Mouse (Mus musculus): ENCODE measurements at regions not wholly inside any gene's neighbourhood (a gene's known extent, or its start where the extent isn't known, plus 50 kb on each side); places are given as distances from the start of the nearest gene placed in this dataset.

GRCm38 (mm10) chr12:107160137-107160536 lies 328.3 kb upstream of the 3110018I06Rik start:
- ATAC-seq (no peak), DNase-seq (no peak)
- no peak overlapping the region for H3K4me2 ChIP-seq (ENCODE audit: low read depth)
- no peak overlapping the region for H3K27ac ChIP-seq (ENCODE audit: low read depth, low read length)
- no peaks in the 10 kb centered on the region for H3K36me3 ChIP-seq (ENCODE audit: insufficient read depth)
- H3K9me3 ChIP-seq (ENCODE audit: low read length) = no peaks in the 10 kb centered on the region
- WGBS = 22% methylated on average over 7 of the region's 7 CpGs
- no peaks in the 10 kb centered on the region for H3K27me3 ChIP-seq (ENCODE audit: insufficient read depth, low read length)
- no peak overlapping the region for H3K4me3 ChIP-seq (ENCODE audit: low read depth, low read length)
- no peak overlapping the region for H3K9ac ChIP-seq
- no peak for TF ChIP-seq CTCF (IDR thresholded peaks at IDR 0.05; ENCODE audit: low read depth)
- H3K4me1 ChIP-seq (ENCODE audit: insufficient read depth) = no peaks in the 10 kb centered on the region

GRCm38 (mm10) chr12:107160628-107161027 lies 327.8 kb upstream of the 3110018I06Rik start:
- H3K9ac ChIP-seq = no peak overlapping the region
- no peak overlapping the region for H3K4me3 ChIP-seq (ENCODE audit: low read depth, low read length)
- ATAC-seq (no peak), DNase-seq (no peak)
- TF ChIP-seq CTCF (IDR thresholded peaks at IDR 0.05; ENCODE audit: low read depth) = no peak
- no peaks in the 10 kb centered on the region for H3K36me3 ChIP-seq (ENCODE audit: insufficient read depth)
- no peaks in the 10 kb centered on the region for H3K4me1 ChIP-seq (ENCODE audit: insufficient read depth)
- H3K9me3 ChIP-seq (ENCODE audit: low read length) = no peaks in the 10 kb centered on the region
- WGBS = 58% methylated on average over 6 of the region's 6 CpGs
- no peaks in the 10 kb centered on the region for H3K27me3 ChIP-seq (ENCODE audit: insufficient read depth, low read length)
- H3K27ac ChIP-seq (ENCODE audit: low read depth, low read length) = no peak overlapping the region
- no peak overlapping the region for H3K4me2 ChIP-seq (ENCODE audit: low read depth)

GRCm38 (mm10) chr12:107170926-107171325 lies 317.5 kb upstream of the 3110018I06Rik start:
- Histone ChIP-seq H3K36me3 (ENCODE audit: insufficient read depth) (no peaks in the 10 kb centered on the region), H3K9ac (no peak overlapping the region), H3K4me2 (ENCODE audit: low read depth) (no peak overlapping the region), H3K4me1 (ENCODE audit: insufficient read depth) (no peaks in the 10 kb centered on the region), H3K27ac (ENCODE audit: low read depth, low read length) (no peak overlapping the region), H3K4me3 (ENCODE audit: low read depth, low read length) (no peak overlapping the region), H3K27me3 (ENCODE audit: insufficient read depth, low read length) (no peaks in the 10 kb centered on the region), H3K9me3 (ENCODE audit: low read length) (no peaks in the 10 kb centered on the region)
- ATAC-seq = no peak
- 87% methylated on average over 7 of the region's 7 CpGs for WGBS
- DNase-seq = no peak
- TF ChIP-seq CTCF (IDR thresholded peaks at IDR 0.05; ENCODE audit: low read depth) = no peak

- Histone ChIP-seq H3K4me3 (ENCODE audit: low read depth, low read length) (no peak overlapping the region), H3K27me3 (ENCODE audit: insufficient read depth, low read length) (no peaks in the 10 kb centered on the region), H3K4me2 (ENCODE audit: low read depth) (no peak overlapping the region), H3K9ac (no peak overlapping the region), H3K4me1 (ENCODE audit: insufficient read depth) (no peaks in the 10 kb centered on the region), H3K27ac (ENCODE audit: low read depth, low read length) (no peak overlapping the region), H3K9me3 (ENCODE audit: low read length) (no peaks in the 10 kb centered on the region), H3K36me3 (ENCODE audit: insufficient read depth) (no peaks in the 10 kb centered on the region)
- TF ChIP-seq CTCF (IDR thresholded peaks at IDR 0.05; ENCODE audit: low read depth) = no peak
- ATAC-seq (no peak), DNase-seq (no peak)
- WGBS = 57% methylated on average over 15 of the region's 15 CpGs
These were observed 316.8 kb upstream of the 3110018I06Rik start for GRCm38 (mm10) chr12:107171676-107172075.

GRCm38 (mm10) chr12:107178676-107179075 lies 309.8 kb upstream of the 3110018I06Rik start:
- no peak for ATAC-seq
- Histone ChIP-seq H3K9me3 (ENCODE audit: low read length) (no peaks in the 10 kb centered on the region), H3K4me2 (ENCODE audit: low read depth) (no peak overlapping the region), H3K36me3 (ENCODE audit: insufficient read depth) (no peaks in the 10 kb centered on the region), H3K27me3 (ENCODE audit: insufficient read depth, low read length) (no peaks in the 10 kb centered on the region), H3K27ac (ENCODE audit: low read depth, low read length) (no peak overlapping the region), H3K4me3 (ENCODE audit: low read depth, low read length) (no peak overlapping the region), H3K4me1 (ENCODE audit: insufficient read depth) (no peaks in the 10 kb centered on the region), H3K9ac (no peak overlapping the region)
- WGBS = 88% methylated on average over 6 of the region's 6 CpGs
- no peak for TF ChIP-seq CTCF (IDR thresholded peaks at IDR 0.05; ENCODE audit: low read depth)
- DNase-seq = no peak

GRCm38 (mm10) chr12:107180501-107180900 lies 307.9 kb upstream of the 3110018I06Rik start:
- TF ChIP-seq CTCF (IDR thresholded peaks at IDR 0.05; ENCODE audit: low read depth) = no peak
- no peaks in the 10 kb centered on the region for H3K4me1 ChIP-seq (ENCODE audit: insufficient read depth)
- no peak overlapping the region for H3K27ac ChIP-seq (ENCODE audit: low read depth, low read length)
- ATAC-seq = no peak
- H3K9ac ChIP-seq = no peak overlapping the region
- 96% methylated on average over 3 of the region's 3 CpGs for WGBS
- H3K36me3 ChIP-seq (ENCODE audit: insufficient read depth) = no peaks in the 10 kb centered on the region
- H3K27me3 ChIP-seq (ENCODE audit: insufficient read depth, low read length) = no peaks in the 10 kb centered on the region
- H3K4me3 ChIP-seq (ENCODE audit: low read depth, low read length) = no peak overlapping the region
- no peak for DNase-seq
- H3K9me3 ChIP-seq (ENCODE audit: low read length) = no peaks in the 10 kb centered on the region
- H3K4me2 ChIP-seq (ENCODE audit: low read depth) = no peak overlapping the region

- ATAC-seq (no peak), DNase-seq (no peak)
- Histone ChIP-seq H3K4me3 (ENCODE audit: low read depth, low read length) (no peak overlapping the region), H3K27me3 (ENCODE audit: insufficient read depth, low read length) (no peaks in the 10 kb centered on the region), H3K36me3 (ENCODE audit: insufficient read depth) (no peaks in the 10 kb centered on the region), H3K9ac (no peak overlapping the region), H3K9me3 (ENCODE audit: low read length) (no peaks in the 10 kb centered on the region), H3K4me1 (ENCODE audit: insufficient read depth) (no peaks in the 10 kb centered on the region), H3K27ac (ENCODE audit: low read depth, low read length) (no peak overlapping the region), H3K4me2 (ENCODE audit: low read depth) (no peak overlapping the region)
- TF ChIP-seq CTCF (IDR thresholded peaks at IDR 0.05; ENCODE audit: low read depth) = no peak
- WGBS = 61% methylated on average over 9 of the region's 9 CpGs
These were observed 307.1 kb upstream of the 3110018I06Rik start for GRCm38 (mm10) chr12:107181291-107181690.
